Mouse (Mus musculus) bone marrow, adult 2 months (tissue): ENCODE results near the gene Bach1.

ENCODE experiments used
- CTCF ChIP-seq: fragments of 200-500 bp; IDR thresholded peaks from 2 replicates; pipeline ENCODE4 v1.5.1; 2011; ENCODE audit warnings: low read length, control low read depth; ENCODE audit not compliant: control insufficient read depth, insufficient read depth
- POLR2A ChIP-seq: fragments of 200-500 bp; IDR thresholded peaks from 2 replicates; pipeline ENCODE4 v1.6.1; 2011; ENCODE audit warnings: low read depth, mild to moderate bottlenecking, control low read depth, low read length, borderline replicate concordance; ENCODE audit not compliant: control insufficient read depth

DNA sequence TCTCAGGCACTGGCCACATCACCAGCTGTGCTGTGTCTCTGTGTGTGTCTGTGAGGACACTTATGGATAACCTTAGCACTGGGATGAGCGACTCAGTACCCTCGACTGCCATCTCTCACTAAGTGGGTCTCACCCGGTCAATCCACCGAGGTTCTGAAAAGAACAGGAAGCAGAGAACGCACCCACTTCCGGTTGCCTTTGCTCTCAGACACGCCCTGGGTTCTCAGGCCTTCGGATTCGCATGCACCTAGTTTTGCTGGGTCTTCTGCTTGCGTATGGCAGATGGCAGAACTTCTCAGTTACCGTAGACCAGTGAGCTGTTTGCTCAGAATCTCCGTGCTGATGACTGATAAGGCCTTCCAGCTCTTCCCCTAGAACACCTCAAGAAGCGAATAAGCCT, 52.5 kb downstream of the Bach1 start:
- TF ChIP-seq CTCF (no peak), POLR2A (no peak)
